Mouse (Mus musculus): Measurements from ENCODE around the gene Nprl3.

Nprl3 gene

DNA sequence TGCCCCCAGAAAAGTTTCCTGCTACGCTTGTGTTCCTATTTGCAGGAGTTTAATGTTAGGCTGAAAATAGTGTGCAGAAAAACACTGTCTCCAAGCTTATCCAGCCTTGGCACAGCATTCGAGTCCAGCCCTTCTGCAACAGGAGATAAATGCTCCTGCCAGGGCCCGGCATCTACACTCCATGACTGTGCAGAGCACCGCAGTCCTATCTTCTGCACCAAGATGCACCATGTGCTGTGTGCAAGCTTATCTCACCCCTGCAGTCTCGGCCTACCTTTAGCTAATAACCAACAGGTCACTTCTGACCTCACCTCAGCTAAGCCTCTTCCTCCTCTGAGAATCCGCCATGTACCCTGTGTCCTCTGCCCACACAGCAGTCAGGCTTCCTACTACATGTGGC is 21.9 kb downstream of the Nprl3 start:
- no peak for DNase-seq (ENCODE audit: low read depth, low spot score)

DNA sequence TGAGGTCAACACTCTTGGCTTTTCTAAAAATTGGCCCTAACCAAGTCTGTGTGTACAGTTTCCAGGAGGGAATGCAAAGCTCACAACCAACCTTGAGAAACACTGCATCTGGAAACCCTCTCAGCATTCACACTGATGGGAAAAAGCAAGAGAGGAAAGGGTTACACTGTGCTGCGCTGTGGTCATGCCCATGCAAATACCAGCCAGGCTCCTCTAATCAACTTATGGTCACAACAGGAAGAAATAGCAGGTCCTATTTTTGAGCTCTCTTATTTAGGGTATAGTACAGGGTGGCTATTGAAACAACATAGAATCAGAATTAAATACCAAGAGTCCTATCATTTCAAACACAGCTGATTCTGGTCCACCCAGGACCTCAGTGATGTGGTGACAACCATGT is 22.9 kb downstream of the Nprl3 start:
- DNase-seq (ENCODE audit: low read depth, low spot score), result no peak

DNA sequence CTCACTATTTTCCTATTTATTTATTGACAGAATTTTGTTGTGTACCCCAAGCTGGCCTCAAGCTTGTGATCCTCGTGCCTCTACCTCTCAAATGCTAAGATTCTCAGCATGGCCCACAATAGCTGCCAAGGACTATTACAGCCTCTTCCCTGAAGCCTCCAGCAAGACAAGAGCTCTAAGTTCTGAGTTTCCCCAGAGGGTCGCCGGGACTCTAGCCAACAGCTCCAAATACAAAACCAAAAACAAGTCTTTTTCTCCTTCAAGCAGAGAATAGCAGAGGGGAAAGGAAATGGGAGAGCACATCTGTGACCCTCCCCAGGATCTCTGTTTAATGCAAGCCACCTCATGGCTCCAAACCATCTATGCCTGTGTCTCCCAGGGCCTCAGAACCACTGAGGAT is 23.4 kb downstream of the Nprl3 start:
- no peak for DNase-seq (ENCODE audit: low read depth, low spot score)

DNA sequence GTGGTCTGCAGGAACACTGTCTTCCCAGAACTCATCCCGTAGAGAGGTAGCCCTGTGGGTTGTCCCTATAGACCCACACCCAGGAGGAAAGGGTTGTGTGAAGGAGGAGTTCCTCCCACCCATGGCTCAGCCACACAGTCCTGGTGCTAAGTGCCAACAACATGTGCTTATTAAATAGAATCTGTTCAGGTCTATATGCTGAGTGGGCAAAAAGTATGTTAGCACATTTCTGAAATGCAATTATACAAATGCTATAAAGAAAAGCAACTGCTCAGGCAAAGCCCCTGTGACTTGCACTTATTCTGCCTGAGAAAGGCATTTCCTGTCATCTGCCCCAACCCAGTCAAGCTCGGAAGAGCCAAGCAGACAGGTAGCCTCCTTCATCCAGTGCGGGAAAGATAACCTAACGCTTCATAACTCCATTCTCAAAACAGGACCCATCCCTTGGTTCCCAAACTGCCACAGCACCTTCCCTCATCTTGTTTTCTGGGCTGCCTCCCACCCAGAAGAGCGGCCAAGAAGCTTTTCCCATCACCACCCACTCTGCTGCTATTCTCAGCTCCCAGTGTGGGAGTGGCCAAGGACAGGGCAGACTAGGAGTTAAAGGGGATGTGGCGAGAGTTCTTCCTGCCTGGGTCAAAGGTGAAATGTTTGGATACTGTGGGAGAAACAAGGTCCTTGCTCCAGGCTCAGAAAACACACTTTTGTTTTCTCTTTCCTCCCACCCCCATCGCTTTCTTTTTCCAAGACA is 24.1 kb downstream of the Nprl3 start:
- DNase-seq (ENCODE audit: low read depth, low spot score), result no peak

DNA sequence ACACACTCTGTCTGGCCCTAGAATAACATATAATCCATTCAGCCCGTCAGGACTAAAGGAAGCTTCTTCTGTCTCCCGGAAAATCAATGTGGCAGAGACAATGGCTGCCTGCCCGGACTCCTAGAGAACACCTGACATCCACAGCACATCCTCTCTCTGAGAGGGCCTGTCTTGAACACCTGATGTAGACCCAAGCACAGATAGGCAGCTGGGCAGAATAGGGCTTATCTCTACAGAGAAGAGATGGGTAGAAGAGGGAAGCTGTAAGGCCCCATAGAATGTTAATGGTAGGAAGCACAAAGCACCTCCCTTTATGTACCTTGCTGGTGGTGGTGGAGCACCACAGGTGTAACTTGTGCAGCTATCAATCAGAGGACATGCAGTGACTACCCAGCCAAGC is 25.3 kb downstream of the Nprl3 start:
- DNase-seq (ENCODE audit: low read depth, low spot score), result no peak

DNA sequence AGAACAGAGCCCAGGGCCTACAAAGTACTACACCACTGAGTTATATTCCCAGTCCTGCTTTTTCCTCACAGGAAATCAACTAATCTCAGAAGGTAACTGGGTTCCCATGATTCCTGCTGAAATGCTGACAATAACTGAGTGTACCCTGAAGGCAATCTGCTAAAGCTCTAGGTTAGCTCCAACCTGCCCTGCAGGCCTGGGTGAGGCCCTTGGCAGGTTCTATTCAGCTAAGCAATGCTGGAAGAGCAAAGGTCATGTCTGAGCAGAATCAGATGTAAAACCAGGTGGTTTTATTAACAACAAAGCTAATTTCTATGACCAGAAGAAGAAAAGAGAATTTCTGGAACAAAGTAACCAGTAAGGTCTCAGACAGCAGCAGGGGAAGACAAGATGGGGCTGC is 26.1 kb downstream of the Nprl3 start:
- DNase-seq (ENCODE audit: low read depth, low spot score), result no peak

DNA sequence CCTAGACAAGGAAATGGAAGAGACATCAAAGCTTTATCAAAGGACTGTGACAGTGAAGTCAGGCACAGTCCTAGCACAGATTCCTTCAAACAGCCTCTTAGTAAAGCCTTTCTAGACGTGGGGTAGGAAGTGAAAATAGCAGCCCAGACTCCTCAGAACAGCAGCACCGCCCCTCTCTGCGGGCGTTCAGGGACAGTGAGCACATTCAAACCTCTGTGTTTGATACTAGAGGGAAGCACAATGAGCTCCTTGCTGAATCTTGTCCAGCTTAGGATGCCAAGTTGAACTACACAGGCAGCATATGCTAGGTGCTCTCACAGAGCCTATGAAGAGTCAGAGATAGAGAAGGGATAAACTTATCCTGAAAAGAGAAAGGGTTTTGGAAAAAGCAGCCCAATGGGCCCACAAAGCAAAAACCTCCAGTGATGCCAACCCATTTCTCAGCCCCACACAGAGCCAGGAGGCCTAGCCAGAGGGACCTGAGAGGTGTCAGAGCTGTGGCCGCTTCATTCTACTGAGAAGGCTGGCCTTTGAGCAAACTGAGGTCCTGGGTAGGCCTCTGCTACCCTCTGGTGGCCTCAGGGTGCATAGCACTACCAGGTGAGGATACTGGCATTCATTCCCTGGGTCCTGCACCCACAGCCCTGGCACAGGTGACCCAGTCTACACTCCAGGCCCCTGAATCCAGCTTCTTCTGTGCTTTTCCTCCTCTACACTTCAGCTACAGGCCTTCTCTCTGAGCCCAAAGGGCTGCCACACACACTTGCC is 29.2 kb downstream of the Nprl3 start:
- no peak for DNase-seq (ENCODE audit: low read depth, low spot score)

DNA sequence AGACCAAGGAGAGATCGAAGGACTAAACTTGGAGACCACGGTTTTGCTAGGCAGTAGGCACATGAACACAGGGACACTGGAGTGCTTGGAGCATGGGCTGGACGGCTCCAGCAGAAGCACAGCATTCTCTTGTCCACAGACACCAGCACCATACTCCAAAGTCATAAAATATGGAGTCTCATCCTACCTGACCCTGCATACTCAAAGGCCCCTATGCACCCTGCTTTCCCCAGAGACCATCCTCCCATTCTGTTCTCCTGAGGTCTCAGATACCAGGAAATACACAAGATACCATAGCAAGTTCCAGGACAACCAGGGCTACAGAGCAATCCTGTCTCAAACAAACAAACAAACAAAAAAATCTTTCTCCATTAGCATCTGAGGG is 30.1 kb downstream of the Nprl3 start:
- no peak for DNase-seq (ENCODE audit: low read depth, low spot score)

DNA sequence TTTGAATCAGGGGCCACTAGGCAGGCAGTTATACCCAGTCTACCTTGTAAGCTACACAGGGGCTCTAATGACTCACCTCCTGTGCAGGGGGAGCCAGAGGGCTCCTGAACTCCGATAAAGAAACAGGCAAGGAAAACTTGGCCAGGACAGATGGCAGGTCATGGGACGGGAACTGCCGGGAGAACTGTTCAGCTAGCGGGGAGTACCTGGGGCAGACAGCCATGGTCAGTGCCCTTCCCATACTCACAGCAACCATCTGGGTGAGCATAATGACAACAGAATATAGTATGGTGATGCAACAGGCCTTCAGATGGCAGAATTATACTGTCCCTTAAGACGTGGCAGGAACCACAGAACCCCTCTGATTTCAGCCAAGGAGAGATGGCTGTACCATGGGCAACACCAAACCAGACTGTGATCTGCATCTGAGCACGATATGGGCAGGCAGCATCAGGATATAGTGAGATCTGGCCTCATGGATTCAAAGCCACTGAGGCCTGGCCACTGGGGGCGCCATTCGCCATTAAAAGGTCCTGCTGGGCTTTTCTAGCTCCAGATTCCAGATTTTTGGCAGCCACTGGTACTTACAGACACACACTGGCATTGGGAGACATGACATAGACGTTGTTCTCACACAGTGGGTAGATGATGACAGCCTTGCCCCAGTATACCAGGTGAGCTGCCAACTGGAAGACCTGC is 30.6 kb downstream of the Nprl3 start:
- no peak for DNase-seq (ENCODE audit: low read depth, low spot score)

DNA sequence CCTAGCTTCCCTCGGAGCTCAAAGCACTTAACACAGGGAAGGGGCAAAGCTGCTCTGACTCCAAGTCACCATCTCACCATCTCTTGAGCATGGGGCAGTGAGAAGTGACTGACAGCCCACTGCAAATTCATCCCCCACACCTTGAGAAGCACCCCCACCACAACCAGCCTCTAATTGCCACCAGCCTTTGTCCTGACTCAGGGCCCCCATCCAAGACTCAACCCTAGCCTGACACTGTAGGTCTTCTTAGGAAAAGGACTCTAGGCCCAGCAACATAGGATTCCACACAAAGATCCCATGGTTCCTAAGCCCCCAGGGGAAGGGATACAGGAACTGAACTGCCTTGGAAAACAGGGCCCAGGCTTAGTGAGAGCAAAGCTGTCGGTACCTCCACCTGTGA is 31.4 kb downstream of the Nprl3 start:
- no peak for DNase-seq (ENCODE audit: low read depth, low spot score)

DNA sequence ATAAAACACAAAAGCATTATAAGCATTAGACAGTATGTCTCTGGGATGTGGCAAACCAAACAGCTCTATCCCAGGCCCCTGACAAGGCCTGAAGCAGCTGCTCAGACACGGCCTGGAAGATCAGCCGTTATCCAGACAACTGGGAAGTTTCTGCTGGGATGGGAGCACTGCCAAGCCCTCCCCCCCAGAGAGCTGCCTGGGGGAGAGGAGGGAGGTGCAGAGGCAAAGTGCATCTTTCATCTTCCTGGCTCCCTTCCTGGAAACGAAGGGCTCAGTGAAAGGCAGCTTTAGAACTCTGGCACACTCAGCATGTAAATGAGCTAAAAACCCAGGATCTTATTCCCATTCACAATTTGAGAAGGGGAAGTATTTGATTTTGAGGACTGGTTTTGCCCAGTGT is 31.9 kb downstream of the Nprl3 start:
- peak; percentile 80 for DNase-seq (ENCODE audit: low read depth, low spot score)

DNA sequence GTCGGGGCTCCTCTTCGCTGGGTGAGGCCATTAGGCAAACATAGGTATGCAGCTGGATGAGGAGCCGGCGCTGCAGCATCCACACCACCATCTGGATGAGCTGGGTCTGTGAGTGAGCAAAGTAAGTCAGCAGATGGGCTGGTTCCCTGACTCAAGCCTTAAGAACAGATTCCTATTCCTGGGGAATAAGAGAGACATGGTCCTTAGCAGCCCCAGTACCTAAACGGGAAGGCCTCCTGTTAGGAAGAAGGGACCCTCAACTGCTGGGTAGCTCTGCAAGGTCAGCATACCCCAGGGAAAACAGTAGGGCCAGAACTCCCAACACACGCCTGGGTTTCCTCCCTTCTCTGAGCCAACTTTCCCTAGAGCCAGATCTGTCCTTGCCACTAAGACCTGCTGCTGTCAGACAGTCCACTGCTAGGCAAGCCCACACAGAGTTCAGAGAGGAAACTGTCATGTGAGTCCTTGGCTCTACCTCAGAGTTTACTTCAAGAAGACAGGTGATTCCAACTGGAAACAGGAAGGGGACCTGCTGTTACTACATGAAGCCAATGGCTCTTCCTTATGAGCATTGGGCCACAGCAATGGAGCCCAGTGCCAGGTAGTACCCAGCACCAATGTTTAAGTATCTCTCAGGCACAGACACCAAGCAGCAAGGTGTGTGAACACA is 32.6 kb downstream of the Nprl3 start:
- no peak for DNase-seq (ENCODE audit: low read depth, low spot score)

DNA sequence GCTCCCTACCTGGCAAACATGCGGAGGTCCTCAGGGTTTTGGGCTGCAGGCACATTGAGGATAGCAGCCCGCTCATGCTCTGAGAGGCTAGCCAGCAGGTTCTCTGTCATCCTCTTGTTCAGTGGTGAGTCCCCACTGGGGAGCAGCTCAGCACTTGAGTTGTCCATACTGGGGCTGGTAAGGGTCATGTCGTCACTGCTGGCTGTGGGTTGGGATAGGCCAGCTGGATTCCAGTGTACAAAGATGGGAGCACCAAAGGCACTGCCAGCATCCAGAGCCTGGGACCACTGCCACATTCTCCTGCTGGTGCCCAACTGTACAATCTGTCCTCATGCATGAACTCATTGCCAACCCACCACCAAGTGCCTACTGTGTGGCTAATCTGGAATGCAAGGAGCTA is 33.6 kb downstream of the Nprl3 start:
- no peak for DNase-seq (ENCODE audit: low read depth, low spot score)

DNA sequence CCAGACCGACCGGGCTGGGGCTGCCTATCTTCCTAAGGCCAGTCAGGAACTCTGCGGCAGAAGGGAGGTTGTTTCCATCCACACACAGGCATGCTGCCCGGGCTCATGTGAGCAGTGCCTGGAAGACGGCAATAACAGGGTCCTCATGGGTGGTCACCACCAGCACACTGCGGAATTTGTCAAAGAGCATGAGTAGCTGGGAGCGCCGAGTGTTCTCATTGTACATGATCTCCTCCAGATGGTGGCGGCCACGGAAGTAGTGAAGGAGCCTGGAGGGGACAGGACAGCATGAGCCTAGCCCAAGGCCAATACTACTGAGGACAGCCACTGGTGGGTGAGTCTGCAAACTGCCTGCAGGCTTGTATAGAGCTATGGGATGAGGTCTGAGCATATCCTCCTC is 34.7 kb downstream of the Nprl3 start:
- DNase-seq (ENCODE audit: low read depth, low spot score), result no peak

DNA sequence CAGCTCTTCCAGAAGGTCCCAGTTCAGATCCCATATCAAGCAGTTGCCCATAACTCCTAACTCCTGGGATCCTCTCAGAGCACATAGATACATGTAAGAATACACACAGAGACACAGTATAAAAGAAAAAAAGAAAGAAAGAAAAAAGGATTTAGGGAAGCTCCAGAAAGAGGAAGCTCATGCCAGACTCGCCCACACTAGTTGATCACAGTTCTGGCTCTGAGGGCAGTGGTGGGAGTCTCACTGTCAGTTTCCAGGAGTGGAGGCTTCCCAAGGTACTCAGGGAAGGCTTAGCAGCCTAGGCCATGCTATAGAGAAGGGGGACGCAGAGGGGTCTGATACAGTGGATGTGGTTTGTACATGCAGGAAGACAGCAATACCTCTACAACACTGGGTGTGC is 36.4 kb downstream of the Nprl3 start:
- no peak for DNase-seq (ENCODE audit: low read depth, low spot score)

DNA sequence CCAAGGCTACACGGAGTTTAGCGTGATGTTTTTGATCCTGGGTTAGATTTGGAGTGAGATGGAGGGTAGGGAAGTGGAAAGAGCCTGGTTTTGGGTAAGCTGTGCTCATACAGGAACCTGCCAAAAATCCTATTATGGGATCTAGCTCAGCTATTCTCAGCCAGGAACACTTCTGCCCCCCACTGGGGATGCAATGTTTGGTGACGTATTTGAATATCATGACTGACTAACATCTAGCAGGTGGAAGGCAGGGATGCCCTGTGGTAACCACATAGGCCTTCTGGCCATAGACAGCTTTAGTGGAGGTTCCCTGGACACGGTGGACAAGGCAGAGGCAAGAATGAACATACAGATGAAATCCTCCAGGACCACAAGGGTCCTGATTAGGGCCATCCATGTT is 37.3 kb downstream of the Nprl3 start:
- DNase-seq (ENCODE audit: low read depth, low spot score), result no peak

DNA sequence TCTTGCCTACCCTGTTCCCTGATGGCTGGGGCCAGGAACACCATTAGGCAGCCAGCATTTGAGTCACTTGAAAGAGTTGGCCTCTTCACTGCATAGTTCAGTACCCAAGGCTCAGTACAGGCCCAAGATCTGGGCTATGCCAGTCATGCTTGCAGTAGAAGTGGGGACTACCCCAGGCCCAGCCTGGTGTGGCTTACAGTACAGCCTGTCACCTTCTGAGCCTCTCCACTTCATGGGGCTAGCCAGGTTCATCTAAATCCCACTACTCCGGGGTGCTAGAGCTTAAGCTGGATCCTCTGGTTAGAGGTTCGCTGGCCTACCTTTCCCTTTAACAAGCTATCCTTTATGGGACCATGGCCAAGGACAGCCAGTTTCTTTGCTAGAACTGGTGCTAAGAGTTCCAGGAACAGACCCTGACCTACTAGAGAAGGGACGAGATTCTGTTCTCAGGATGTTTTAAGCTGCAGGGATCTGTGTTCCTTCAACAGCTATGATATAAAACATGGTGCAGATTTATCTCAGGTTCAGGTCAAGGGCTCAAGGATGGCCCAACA is 39.1 kb downstream of the Nprl3 start:
- DNase-seq (ENCODE audit: low read depth, low spot score), result no peak

DNA sequence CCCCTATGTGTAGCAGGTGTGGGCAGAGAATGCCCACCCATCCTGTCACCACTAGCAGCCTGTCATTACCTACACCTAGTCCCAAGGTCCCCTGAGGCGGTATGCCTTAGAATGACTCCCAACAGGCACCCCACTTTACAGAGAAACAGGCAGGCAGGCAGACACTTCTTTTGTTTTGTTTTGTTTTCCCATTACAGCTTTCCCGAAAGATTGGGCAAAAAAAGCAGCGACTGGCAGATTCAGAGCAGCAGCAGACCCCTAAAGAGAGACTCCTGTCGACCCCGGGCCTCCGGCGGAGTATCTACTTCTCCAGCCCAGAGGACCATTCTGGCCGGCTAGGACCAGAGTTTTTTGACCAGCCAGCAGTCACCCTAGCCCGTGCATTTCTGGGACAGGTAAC is 40.0 kb downstream of the Nprl3 start:
- no peak for DNase-seq (ENCODE audit: low read depth, low spot score)

DNA sequence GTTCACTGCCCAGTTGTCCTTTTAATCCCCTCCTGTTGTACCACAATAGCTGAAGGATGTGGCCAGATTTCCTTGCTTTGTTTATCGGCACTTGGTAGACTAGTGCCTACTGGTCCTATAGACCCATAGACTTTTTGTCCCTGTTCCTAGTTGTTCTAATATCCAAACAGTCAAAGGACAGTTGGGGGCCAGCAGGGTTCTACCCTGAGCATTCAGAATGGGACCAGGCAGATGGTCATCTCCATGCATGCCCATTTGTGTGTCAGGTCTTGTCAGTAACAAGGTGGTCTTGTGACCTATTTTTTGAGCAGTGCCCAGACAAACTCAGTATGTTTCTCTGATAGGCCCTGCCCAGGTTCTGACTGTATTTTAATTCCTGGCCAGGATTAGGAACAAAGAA is 40.5 kb downstream of the Nprl3 start:
- no peak for DNase-seq (ENCODE audit: low read depth, low spot score)

DNA sequence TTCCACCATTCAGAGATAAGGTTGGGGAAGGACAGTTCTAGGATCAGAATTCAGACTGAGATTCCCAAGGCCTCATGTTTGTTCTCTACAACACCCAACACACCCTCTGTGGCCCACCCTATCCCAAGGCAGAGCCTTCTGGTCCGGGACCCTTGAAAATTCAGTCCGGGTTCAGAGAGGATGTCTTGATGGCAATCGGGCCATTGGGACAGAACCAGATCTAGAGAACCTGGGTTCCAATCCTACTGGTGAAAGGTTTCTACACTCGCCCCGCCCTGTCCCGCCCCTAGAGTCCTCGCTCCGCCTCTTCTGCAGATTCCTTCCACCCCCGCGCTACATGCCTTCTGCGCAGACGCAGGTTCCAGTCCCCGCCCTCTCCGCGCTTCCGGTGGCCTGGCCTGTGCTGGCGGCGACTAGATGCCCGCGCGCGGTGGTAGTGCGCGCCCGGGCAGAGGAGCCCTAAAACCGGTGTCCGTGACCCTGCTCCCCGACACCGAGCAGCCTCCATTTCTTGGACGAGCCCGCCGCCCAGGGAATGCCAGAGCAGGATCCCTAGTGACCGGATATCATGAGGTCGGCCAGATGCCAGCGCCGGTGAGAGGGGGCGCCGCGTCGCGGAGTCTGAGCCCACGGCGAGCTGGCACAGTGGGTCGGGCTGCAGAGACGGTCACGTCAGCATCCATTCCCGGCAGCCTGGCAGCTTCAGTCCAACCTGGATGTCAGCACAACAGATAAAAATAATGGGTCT is 41.2 kb downstream of the Nprl3 start, which contains the start of gene Mpg:
TSS of gene Mpg (plus strand) at position 382 of the 748 bp plus-strand sequence.
- DNase-seq (ENCODE audit: low read depth, low spot score), result peak; percentile 71

All from brain, embryonic 18.5 days (tissue).